Mouse (Mus musculus) heart, embryonic 16.5 days (tissue): ENCODE data around the gene Ralbp1. TPM values are rescaled to one million over a fixed set of nuclear protein-coding genes. Genes with fewer than 3 reads are reported as not detected.

Experiments
- ATAC-seq: fragments of 200-750 bp; cut with Nextera tagmentation; replicated peaks from 2 replicates; pipeline ENCODE4 v1.8.0; 2017; ENCODE audit warnings: moderate number of reproducible peaks; ENCODE audit not compliant: insufficient read depth, low FRiP score; ENCODE audit errors: extremely low read depth
- H3K27ac ChIP-seq: fragments of 300-500 bp; sonication (generic); 2 replicates; pipeline ENCODE4 v1.5.1; 2014; ENCODE audit warnings: mild to moderate bottlenecking, low read length, control low read depth, moderate library complexity
- H3K27me3 ChIP-seq: fragments of 300-500 bp; sonication (generic); 2 replicates; pipeline ENCODE4 v1.6.1; 2014; ENCODE audit warnings: low read length, mixed read lengths; ENCODE audit not compliant: control insufficient read depth, insufficient read depth
- H3K36me3 ChIP-seq: fragments of 300-500 bp; sonication (generic); 2 replicates; pipeline ENCODE4 v1.6.1; 2014; ENCODE audit not compliant: control insufficient read depth, insufficient read depth
- H3K4me1 ChIP-seq: fragments of 300-500 bp; sonication (generic); 2 replicates; pipeline ENCODE4 v1.6.1; 2014; ENCODE audit warnings: low read length, mixed read lengths; ENCODE audit not compliant: control insufficient read depth, insufficient read depth
- H3K4me2 ChIP-seq: fragments of 300-500 bp; sonication (generic); 2 replicates; pipeline ENCODE4 v1.6.1; 2014; ENCODE audit warnings: low read depth, mild to moderate bottlenecking, control low read depth, low read length
- H3K4me3 ChIP-seq: fragments of 300-500 bp; sonication (generic); 2 replicates; pipeline ENCODE4 v1.5.1; 2014; ENCODE audit warnings: mild to moderate bottlenecking, control low read depth, low read length
- H3K9ac ChIP-seq: fragments of 300-500 bp; sonication (generic); 2 replicates; pipeline ENCODE4 v1.6.1; 2014; ENCODE audit warnings: low read length, control low read depth
- H3K9me3 ChIP-seq: fragments of 300-500 bp; sonication (generic); replicated peaks from 2 replicates; pipeline ENCODE4 v1.6.1; 2016; ENCODE audit warnings: low read length; ENCODE audit not compliant: control insufficient read depth
- WGBS: fragments of 180-500 bp; shearing (Covaris S2); extraction: QIAGEN DNeasy Blood & Tissue Kit; methylation state at CpG from one replicate; pipeline ENCODE4 v1.1.7; 2014; 5-methylcytosine and 5-hydroxymethylcytosine counted together
- polyA plus RNA-seq: library from polyadenylated mRNA; unstranded; fragments of >200 nt; fragmentation: Nextera tagmentation; extraction: Ambion mirVana; gene quantifications from 2 replicates; pipeline ENCODE4 v1.2.1, GENCODE M21; 2015

The Ralbp1 gene
- 53.7 and 54.8 TPM in 2 replicates for polyA plus RNA-seq

- ATAC-seq, result no peak
- H3K9ac ChIP-seq, result peak within 1 kb of the TSS; percentile 92
- H3K9me3 ChIP-seq, result no peaks in the 10 kb centered on the region
- H3K4me3 ChIP-seq, result peak within 1 kb of the TSS; percentile 96
- H3K27ac ChIP-seq, result peak within 1 kb of the TSS; percentile 94
- 7% methylated on average over 14 of the region's 14 CpGs for WGBS
- no peaks in the 10 kb centered on the region for H3K27me3 ChIP-seq
- peak within 1 kb of the TSS; percentile 80 for H3K4me2 ChIP-seq
- H3K4me1 ChIP-seq, result peaks cover 21% of the 10 kb centered on the region
- no peaks in the 10 kb centered on the region for H3K36me3 ChIP-seq
Measured at GRCm38 (mm10) chr17:65885697-65886529, at the start of gene Ralbp1. Ralbp1 (minus strand) TSS chr17:65885798.

GRCm38 (mm10) chr17:65933741-65934140 is 48.1 kb upstream of the Ralbp1 start:
- Histone ChIP-seq H3K27me3 (no peaks in the 10 kb centered on the region), H3K27ac (no peak overlapping the region), H3K4me2 (no peak overlapping the region), H3K9me3 (no peaks in the 10 kb centered on the region), H3K4me1 (peaks cover 7% of the 10 kb centered on the region; the same call in 1 of the 2 replicates), H3K4me3 (no peak overlapping the region), H3K36me3 (peaks cover 22% of the 10 kb centered on the region), H3K9ac (no peak overlapping the region)
- 94% methylated on average over 2 of the region's 2 CpGs for WGBS
- no peak for ATAC-seq

- Histone ChIP-seq H3K9me3 (no peaks in the 10 kb centered on the region), H3K4me2 (no peak overlapping the region), H3K27ac (peak overlapping the region; percentile 39; the same call in 1 of the 2 replicates), H3K9ac (no peak overlapping the region), H3K4me1 (peaks cover 7% of the 10 kb centered on the region; the same call in 1 of the 2 replicates), H3K4me3 (no peak overlapping the region), H3K36me3 (peaks cover 26% of the 10 kb centered on the region), H3K27me3 (no peaks in the 10 kb centered on the region)
- WGBS, result 68% methylated on average over 6 of the region's 6 CpGs
- 0 out of 2 replicates have a peak, but pooled peaks have one; percentile 23 for ATAC-seq
Measured at GRCm38 (mm10) chr17:65931525-65931924, 45.9 kb upstream of the Ralbp1 start.

GRCm38 (mm10) chr17:65930960-65931359 is 45.4 kb upstream of the Ralbp1 start:
- no peak overlapping the region for H3K9ac ChIP-seq
- WGBS, result 60% methylated on average over 6 of the region's 6 CpGs
- peak; percentile 41; the same call in 1 of the 2 replicates for ATAC-seq
- peak overlapping the region; percentile 39 for H3K27ac ChIP-seq
- H3K4me1 ChIP-seq, result peaks cover 7% of the 10 kb centered on the region; the same call in 1 of the 2 replicates
- H3K9me3 ChIP-seq, result no peaks in the 10 kb centered on the region
- H3K4me3 ChIP-seq, result no peak overlapping the region
- no peaks in the 10 kb centered on the region for H3K27me3 ChIP-seq
- peaks cover 31% of the 10 kb centered on the region for H3K36me3 ChIP-seq
- H3K4me2 ChIP-seq, result no peak overlapping the region

- Histone ChIP-seq H3K9me3 (no peaks in the 10 kb centered on the region), H3K9ac (no peak overlapping the region), H3K4me3 (no peak overlapping the region), H3K36me3 (peaks cover 35% of the 10 kb centered on the region), H3K27ac (no peak overlapping the region; the same call in 1 of the 2 replicates), H3K4me1 (peaks cover 7% of the 10 kb centered on the region; the same call in 1 of the 2 replicates), H3K4me2 (no peak overlapping the region), H3K27me3 (no peaks in the 10 kb centered on the region)
- peak; percentile 14; the same call in 1 of the 2 replicates for ATAC-seq
- WGBS, result 93% methylated on average over 7 of the region's 7 CpGs
Measured at GRCm38 (mm10) chr17:65930158-65930826, 44.7 kb upstream of the Ralbp1 start.

- no peak overlapping the region for H3K9ac ChIP-seq
- H3K4me1 ChIP-seq, result peaks cover 7% of the 10 kb centered on the region; the same call in 1 of the 2 replicates
- H3K27me3 ChIP-seq, result no peaks in the 10 kb centered on the region
- 82% methylated on average over 22 of the region's 22 CpGs for WGBS
- ATAC-seq, result no peak
- H3K4me2 ChIP-seq, result no peak overlapping the region
- no peaks in the 10 kb centered on the region for H3K9me3 ChIP-seq
- no peak overlapping the region for H3K27ac ChIP-seq
- no peak overlapping the region for H3K4me3 ChIP-seq
- H3K36me3 ChIP-seq, result peaks cover 38% of the 10 kb centered on the region
Measured at GRCm38 (mm10) chr17:65929319-65929978, 43.9 kb upstream of the Ralbp1 start.

- no peak overlapping the region for H3K4me3 ChIP-seq
- no peak overlapping the region for H3K9ac ChIP-seq
- no peak for ATAC-seq
- H3K36me3 ChIP-seq, result peaks cover 32% of the 10 kb centered on the region
- no peaks in the 10 kb centered on the region for H3K9me3 ChIP-seq
- H3K27ac ChIP-seq, result no peak overlapping the region
- H3K27me3 ChIP-seq, result no peaks in the 10 kb centered on the region
- no peak overlapping the region for H3K4me2 ChIP-seq
- peaks cover 7% of the 10 kb centered on the region; the same call in 1 of the 2 replicates for H3K4me1 ChIP-seq
- 79% methylated on average over 4 of the region's 4 CpGs for WGBS
Measured at GRCm38 (mm10) chr17:65927077-65927476, 41.5 kb upstream of the Ralbp1 start.

GRCm38 (mm10) chr17:65924218-65924617 is 38.6 kb upstream of the Ralbp1 start:
- no peak for ATAC-seq
- H3K27ac ChIP-seq, result no peak overlapping the region
- H3K4me3 ChIP-seq, result no peak overlapping the region
- H3K4me1 ChIP-seq, result no peaks in the 10 kb centered on the region
- no peaks in the 10 kb centered on the region for H3K27me3 ChIP-seq
- H3K9me3 ChIP-seq, result no peaks in the 10 kb centered on the region
- no peak overlapping the region for H3K4me2 ChIP-seq
- H3K36me3 ChIP-seq, result peaks cover 38% of the 10 kb centered on the region
- H3K9ac ChIP-seq, result no peak overlapping the region
- 55% methylated on average over 5 of the region's 5 CpGs for WGBS
